Mouse (Mus musculus) liver, embryonic 14.5 days (tissue): ENCODE measurements around the gene Ppp1r12a.

Experiments used
- CTCF ChIP-seq: IDR thresholded peaks from 2 replicates; pipeline ENCODE4 v1.5.1; 2016; ENCODE audit warnings: antibody characterized with exemption, low read depth, control low read depth
- EP300 ChIP-seq: IDR thresholded peaks from 2 replicates; pipeline ENCODE4 v1.6.1; 2016; ENCODE audit warnings: antibody characterized with exemption, low read depth

DNA sequence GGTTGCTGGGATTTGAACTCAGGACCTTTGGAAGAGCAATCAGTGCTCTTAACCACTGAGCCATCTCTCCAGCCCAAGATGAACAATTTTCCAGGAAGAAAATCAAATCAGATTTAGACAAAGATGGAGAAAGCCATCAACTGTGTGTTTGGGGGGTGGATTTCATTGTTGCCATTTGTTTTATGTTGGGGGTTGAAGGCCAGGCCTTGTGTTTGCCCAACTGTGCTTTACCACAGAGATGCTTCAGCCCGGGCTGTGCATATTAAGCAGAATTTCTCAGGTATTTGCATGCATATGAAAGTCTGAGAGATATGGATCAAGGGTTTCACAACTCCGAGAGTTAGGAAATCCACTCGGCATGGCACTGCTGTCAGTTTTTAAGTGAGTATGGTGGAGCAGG is 149.4 kb downstream of the Ppp1r12a start:
- no peak for TF ChIP-seq CTCF
- TF ChIP-seq EP300 = no peak
